Mouse (Mus musculus): Measurements from ENCODE around the gene Nup188. TPM values are rescaled to one million over a fixed set of nuclear protein-coding genes. Genes with fewer than 3 reads are reported as not detected.

The Nup188 gene
- polyA plus RNA-seq, 1 experiment from 2014 or later, result 54.0 TPM

- ATAC-seq (replicated peaks; ENCODE audit: insufficient number of reproducible peaks, low FRiP score, low TSS enrichment, low read depth) (no peak), DNase-seq (ENCODE audit: low spot score) (no peak)
- H3K4me3 ChIP-seq (ENCODE audit: low read depth, low read length), result no peak overlapping the region
- WGBS, result 93% methylated on average over 7 of the region's 7 CpGs
- H3K4me1 ChIP-seq (ENCODE audit: control insufficient read depth, insufficient read depth, low read length), result no peaks in the 10 kb centered on the region
- H3K9ac ChIP-seq (replicated peaks; ENCODE audit: low read length), result no peak overlapping the region
- H3K9me3 ChIP-seq (replicated peaks; ENCODE audit: control insufficient read depth, low read length), result no peaks in the 10 kb centered on the region
- peaks cover 3% of the 10 kb centered on the region for H3K36me3 ChIP-seq (replicated peaks; ENCODE audit: control insufficient read depth, insufficient read depth, low read depth, low read length)
- no peaks in the 10 kb centered on the region for H3K27me3 ChIP-seq (ENCODE audit: control insufficient read depth, insufficient read depth, low read length)
- no peak overlapping the region for H3K27ac ChIP-seq (replicated peaks; ENCODE audit: low read depth, low read length)
- H3K4me2 ChIP-seq (ENCODE audit: low read depth, low read length), result no peak overlapping the region
Observed at GRCm38 (mm10) chr2:30379307-30379706, 93.1 kb downstream of the Nup188 start.

GRCm38 (mm10) chr2:30380564-30381376 lies 94.6 kb downstream of the Nup188 start:
- no peak for ATAC-seq (replicated peaks; ENCODE audit: insufficient number of reproducible peaks, low FRiP score, low TSS enrichment, low read depth)
- H3K36me3 ChIP-seq (replicated peaks; ENCODE audit: control insufficient read depth, insufficient read depth, low read depth, low read length), result peaks cover 3% of the 10 kb centered on the region
- 89% methylated on average over 10 of the region's 10 CpGs for WGBS

DNA sequence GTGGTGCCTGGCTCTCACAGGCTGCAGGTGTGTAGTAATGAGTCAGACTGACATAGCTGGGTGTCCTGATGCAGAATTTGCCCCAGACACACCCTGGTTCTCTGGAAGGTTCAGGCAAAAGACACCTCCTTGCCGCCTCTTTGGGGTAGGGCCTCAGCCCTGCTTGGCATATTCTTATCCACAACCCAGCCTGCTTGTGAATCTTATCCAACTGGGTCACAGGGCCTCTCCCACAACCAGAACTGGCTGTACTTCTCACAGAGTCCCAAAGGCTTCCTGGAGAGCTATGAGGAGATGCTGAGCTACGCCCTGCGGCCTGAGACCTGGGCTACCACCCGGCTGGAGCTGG lies 95.2 kb downstream of the Nup188 start:
- Histone ChIP-seq H3K27ac (replicated peaks; ENCODE audit: low read depth, low read length) (no peak overlapping the region), H3K4me2 (ENCODE audit: low read depth, low read length) (no peak overlapping the region), H3K9ac (replicated peaks; ENCODE audit: low read length) (no peak overlapping the region), H3K27me3 (ENCODE audit: control insufficient read depth, insufficient read depth, low read length) (no peaks in the 10 kb centered on the region), H3K9me3 (replicated peaks; ENCODE audit: control insufficient read depth, low read length) (no peaks in the 10 kb centered on the region), H3K4me1 (ENCODE audit: control insufficient read depth, insufficient read depth, low read length) (no peaks in the 10 kb centered on the region), H3K4me3 (ENCODE audit: low read depth, low read length) (no peak overlapping the region), H3K36me3 (replicated peaks; ENCODE audit: control insufficient read depth, insufficient read depth, low read depth, low read length) (peaks cover 3% of the 10 kb centered on the region)
- no peak for DNase-seq (ENCODE audit: low spot score)
- WGBS, result 94% methylated on average over 4 of the region's 4 CpGs
- no peak for ATAC-seq (replicated peaks; ENCODE audit: insufficient number of reproducible peaks, low FRiP score, low TSS enrichment, low read depth)

More at GRCm38 (mm10) chr2:30380564-30381376, 94.6 kb downstream of the Nup188 start:
- DNase-seq (ENCODE audit: low spot score), result no peak
- H3K27ac ChIP-seq (replicated peaks; ENCODE audit: low read depth, low read length), result no peak overlapping the region
- H3K4me3 ChIP-seq (ENCODE audit: low read depth, low read length), result no peak overlapping the region
- H3K4me1 ChIP-seq (ENCODE audit: control insufficient read depth, insufficient read depth, low read length), result no peaks in the 10 kb centered on the region
- H3K9me3 ChIP-seq (replicated peaks; ENCODE audit: control insufficient read depth, low read length), result no peaks in the 10 kb centered on the region
- H3K27me3 ChIP-seq (ENCODE audit: control insufficient read depth, insufficient read depth, low read length), result no peaks in the 10 kb centered on the region
- H3K9ac ChIP-seq (replicated peaks; ENCODE audit: low read length), result no peak overlapping the region
- H3K4me2 ChIP-seq (ENCODE audit: low read depth, low read length), result no peak overlapping the region

GRCm38 (mm10) chr2:30384814-30385213 lies 98.6 kb downstream of the Nup188 start:
- Histone ChIP-seq H3K36me3 (replicated peaks; ENCODE audit: control insufficient read depth, insufficient read depth, low read depth, low read length) (no peaks in the 10 kb centered on the region; the same call in 1 of the 2 replicates), H3K27ac (replicated peaks; ENCODE audit: low read depth, low read length) (no peak overlapping the region), H3K9me3 (replicated peaks; ENCODE audit: control insufficient read depth, low read length) (no peaks in the 10 kb centered on the region), H3K27me3 (ENCODE audit: control insufficient read depth, insufficient read depth, low read length) (no peaks in the 10 kb centered on the region), H3K4me2 (ENCODE audit: low read depth, low read length) (no peak overlapping the region), H3K4me1 (ENCODE audit: control insufficient read depth, insufficient read depth, low read length) (no peaks in the 10 kb centered on the region), H3K4me3 (ENCODE audit: low read depth, low read length) (no peak overlapping the region), H3K9ac (replicated peaks; ENCODE audit: low read length) (no peak overlapping the region)
- 84% methylated on average over 5 of the region's 5 CpGs for WGBS
- ATAC-seq (replicated peaks; ENCODE audit: insufficient number of reproducible peaks, low FRiP score, low TSS enrichment, low read depth) (no peak), DNase-seq (ENCODE audit: low spot score) (no peak)

- Histone ChIP-seq H3K36me3 (replicated peaks; ENCODE audit: control insufficient read depth, insufficient read depth, low read depth, low read length) (no peaks in the 10 kb centered on the region; the same call in 1 of the 2 replicates), H3K4me3 (ENCODE audit: low read depth, low read length) (no peak overlapping the region), H3K9ac (replicated peaks; ENCODE audit: low read length) (no peak overlapping the region), H3K27ac (replicated peaks; ENCODE audit: low read depth, low read length) (no peak overlapping the region), H3K4me1 (ENCODE audit: control insufficient read depth, insufficient read depth, low read length) (no peaks in the 10 kb centered on the region), H3K9me3 (replicated peaks; ENCODE audit: control insufficient read depth, low read length) (no peaks in the 10 kb centered on the region), H3K27me3 (ENCODE audit: control insufficient read depth, insufficient read depth, low read length) (no peaks in the 10 kb centered on the region), H3K4me2 (ENCODE audit: low read depth, low read length) (no peak overlapping the region)
- ATAC-seq (replicated peaks; ENCODE audit: insufficient number of reproducible peaks, low FRiP score, low TSS enrichment, low read depth) (no peak), DNase-seq (ENCODE audit: low spot score) (no peak)
- WGBS, result 88% methylated on average over 4 of the region's 4 CpGs
Observed at GRCm38 (mm10) chr2:30385591-30385990, 99.4 kb downstream of the Nup188 start.

- Histone ChIP-seq H3K27me3 (ENCODE audit: control insufficient read depth, insufficient read depth, low read length) (no peaks in the 10 kb centered on the region), H3K9me3 (replicated peaks; ENCODE audit: control insufficient read depth, low read length) (no peaks in the 10 kb centered on the region), H3K4me2 (ENCODE audit: low read depth, low read length) (no peak overlapping the region), H3K4me3 (ENCODE audit: low read depth, low read length) (no peak overlapping the region), H3K27ac (replicated peaks; ENCODE audit: low read depth, low read length) (no peak overlapping the region), H3K9ac (replicated peaks; ENCODE audit: low read length) (no peak overlapping the region), H3K36me3 (replicated peaks; ENCODE audit: control insufficient read depth, insufficient read depth, low read depth, low read length) (no peaks in the 10 kb centered on the region; the same call in 1 of the 2 replicates), H3K4me1 (ENCODE audit: control insufficient read depth, insufficient read depth, low read length) (no peaks in the 10 kb centered on the region)
- no peak for DNase-seq (ENCODE audit: low spot score)
- no peak for ATAC-seq (replicated peaks; ENCODE audit: insufficient number of reproducible peaks, low FRiP score, low TSS enrichment, low read depth)
- 87% methylated on average over 9 of the region's 9 CpGs for WGBS
Observed at GRCm38 (mm10) chr2:30386913-30387312, 100.7 kb downstream of the Nup188 start.

GRCm38 (mm10) chr2:30389000-30389399 lies 102.8 kb downstream of the Nup188 start:
- ATAC-seq (replicated peaks; ENCODE audit: insufficient number of reproducible peaks, low FRiP score, low TSS enrichment, low read depth) (no peak), DNase-seq (ENCODE audit: low spot score) (no peak)
- peaks cover 3% of the 10 kb centered on the region for H3K4me1 ChIP-seq (ENCODE audit: control insufficient read depth, insufficient read depth, low read length)
- no peak overlapping the region for H3K4me2 ChIP-seq (ENCODE audit: low read depth, low read length)
- no peak overlapping the region for H3K27ac ChIP-seq (replicated peaks; ENCODE audit: low read depth, low read length)
- H3K4me3 ChIP-seq (ENCODE audit: low read depth, low read length), result no peak overlapping the region
- no peak overlapping the region for H3K9ac ChIP-seq (replicated peaks; ENCODE audit: low read length)
- no peaks in the 10 kb centered on the region for H3K36me3 ChIP-seq (replicated peaks; ENCODE audit: control insufficient read depth, insufficient read depth, low read depth, low read length)
- 83% methylated on average over 2 of the region's 2 CpGs for WGBS
- H3K9me3 ChIP-seq (replicated peaks; ENCODE audit: control insufficient read depth, low read length), result no peaks in the 10 kb centered on the region
- H3K27me3 ChIP-seq (ENCODE audit: control insufficient read depth, insufficient read depth, low read length), result no peaks in the 10 kb centered on the region

DNA sequence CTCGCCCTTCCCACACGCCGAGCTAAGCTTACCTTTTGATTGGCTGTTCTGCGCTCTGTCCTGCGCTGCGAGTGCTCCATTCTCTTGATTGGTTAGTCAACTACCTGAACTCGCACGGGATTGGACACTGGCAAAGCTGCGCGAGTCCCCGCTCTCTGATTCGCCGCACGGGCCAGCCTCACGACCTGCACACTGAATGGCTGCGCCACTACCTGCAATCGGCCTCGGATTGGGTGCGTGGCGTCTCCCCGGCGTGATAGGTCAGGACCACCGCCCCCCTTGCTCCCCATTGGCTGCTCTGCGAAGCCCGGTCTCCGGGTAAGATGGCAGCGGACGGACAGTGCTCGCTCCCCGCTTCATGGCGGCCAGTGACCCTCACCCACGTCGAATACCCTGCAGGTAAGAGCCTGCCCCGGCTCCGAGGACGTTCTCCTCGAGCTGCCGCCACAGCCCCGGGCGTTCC lies 105.9 kb downstream of the Nup188 start, which contains the start of gene Dolpp1:
TSS of gene Dolpp1 (plus strand) at position 141 of the 463 bp plus-strand sequence.
- H3K9me3 ChIP-seq (replicated peaks; ENCODE audit: control insufficient read depth, low read length), result no peaks in the 10 kb centered on the region
- no peaks in the 10 kb centered on the region for H3K27me3 ChIP-seq (ENCODE audit: control insufficient read depth, insufficient read depth, low read length)
- H3K27ac ChIP-seq (replicated peaks; ENCODE audit: low read depth, low read length), result peak within 1 kb of the TSS; percentile 70; the same call in 1 of the 2 replicates
- peaks cover 3% of the 10 kb centered on the region for H3K4me1 ChIP-seq (ENCODE audit: control insufficient read depth, insufficient read depth, low read length)
- ATAC-seq (replicated peaks; ENCODE audit: insufficient number of reproducible peaks, low FRiP score, low TSS enrichment, low read depth), result peak; percentile 99
- H3K4me3 ChIP-seq (ENCODE audit: low read depth, low read length), result peak within 1 kb of the TSS; percentile 76
- H3K9ac ChIP-seq (replicated peaks; ENCODE audit: low read length), result peak within 1 kb of the TSS; percentile 77
- under 1% methylated on average over 40 of the region's 40 CpGs for WGBS
- no peaks in the 10 kb centered on the region for H3K36me3 ChIP-seq (replicated peaks; ENCODE audit: control insufficient read depth, insufficient read depth, low read depth, low read length)
- H3K4me2 ChIP-seq (ENCODE audit: low read depth, low read length), result peak within 1 kb of the TSS; percentile 95
- peak; percentile 98 for DNase-seq (ENCODE audit: low spot score)

All from embryonic facial prominence, embryonic 11.5 days (tissue).